Mouse (Mus musculus) bone marrow macrophage, adult 2 months (primary cell): ENCODE results near the gene Psma7. TPM values are rescaled to one million over a fixed set of nuclear protein-coding genes. Genes with fewer than 3 reads are reported as not detected.

Source experiments
- H3K27ac ChIP-seq: 2 replicates; pipeline ENCODE4 v1.5.1; 2012; ENCODE audit warnings: low read depth, low read length; ENCODE audit not compliant: insufficient read depth
- H3K4me1 ChIP-seq: 2 replicates; pipeline ENCODE4 v1.6.1; 2012; ENCODE audit warnings: low read length; ENCODE audit not compliant: control insufficient read depth, insufficient read depth
- H3K4me3 ChIP-seq: 2 replicates; pipeline ENCODE4 v1.5.1; 2012; ENCODE audit warnings: mild to moderate bottlenecking, low read length, moderate library complexity; ENCODE audit not compliant: insufficient read depth
- CTCF ChIP-seq: IDR thresholded peaks from 2 replicates; pipeline ENCODE4 v1.5.1; 2012; ENCODE audit warnings: low read depth, mild to moderate bottlenecking, low read length, moderate library complexity
- POLR2A ChIP-seq: IDR thresholded peaks from 2 replicates; pipeline ENCODE4 v1.6.1; 2012; ENCODE audit warnings: mild to moderate bottlenecking, low read depth, low read length, borderline replicate concordance
- polyA plus RNA-seq: library from polyadenylated mRNA; stranded (reverse); fragments of >200 nt; gene quantifications from 2 replicates; pipeline ENCODE4 v1.2.4, GENCODE M21; 2012; ENCODE audit not compliant: missing spikeins, insufficient read depth, insufficient read length

Gene Psma7
- polyA plus RNA-seq, 1 experiment = 150 TPM

DNA sequence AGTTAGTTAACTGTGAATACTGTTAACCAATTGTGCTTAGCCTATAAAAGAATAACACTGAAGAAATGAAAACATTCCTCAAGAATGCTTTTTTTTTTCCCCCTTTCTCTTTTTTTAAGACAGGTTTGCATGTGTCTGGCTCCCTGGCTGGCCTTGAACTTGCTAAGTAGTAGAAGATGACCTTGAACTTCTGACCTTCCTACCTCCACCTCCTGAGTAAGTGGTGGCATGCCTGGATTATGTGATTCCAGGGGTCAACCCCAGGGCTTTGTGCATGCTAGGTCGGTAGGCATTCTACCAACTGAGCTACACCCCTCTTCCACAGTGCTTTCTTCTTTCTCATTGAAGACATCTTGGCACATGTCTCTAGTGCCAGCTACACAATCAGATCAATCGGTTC is 29.4 kb upstream of the Psma7 start:
- Histone ChIP-seq H3K4me3 (no peak overlapping the region), H3K27ac (no peak overlapping the region), H3K4me1 (peaks cover 7% of the 10 kb centered on the region)
- TF ChIP-seq POLR2A = no peak
- no peak for TF ChIP-seq CTCF

DNA sequence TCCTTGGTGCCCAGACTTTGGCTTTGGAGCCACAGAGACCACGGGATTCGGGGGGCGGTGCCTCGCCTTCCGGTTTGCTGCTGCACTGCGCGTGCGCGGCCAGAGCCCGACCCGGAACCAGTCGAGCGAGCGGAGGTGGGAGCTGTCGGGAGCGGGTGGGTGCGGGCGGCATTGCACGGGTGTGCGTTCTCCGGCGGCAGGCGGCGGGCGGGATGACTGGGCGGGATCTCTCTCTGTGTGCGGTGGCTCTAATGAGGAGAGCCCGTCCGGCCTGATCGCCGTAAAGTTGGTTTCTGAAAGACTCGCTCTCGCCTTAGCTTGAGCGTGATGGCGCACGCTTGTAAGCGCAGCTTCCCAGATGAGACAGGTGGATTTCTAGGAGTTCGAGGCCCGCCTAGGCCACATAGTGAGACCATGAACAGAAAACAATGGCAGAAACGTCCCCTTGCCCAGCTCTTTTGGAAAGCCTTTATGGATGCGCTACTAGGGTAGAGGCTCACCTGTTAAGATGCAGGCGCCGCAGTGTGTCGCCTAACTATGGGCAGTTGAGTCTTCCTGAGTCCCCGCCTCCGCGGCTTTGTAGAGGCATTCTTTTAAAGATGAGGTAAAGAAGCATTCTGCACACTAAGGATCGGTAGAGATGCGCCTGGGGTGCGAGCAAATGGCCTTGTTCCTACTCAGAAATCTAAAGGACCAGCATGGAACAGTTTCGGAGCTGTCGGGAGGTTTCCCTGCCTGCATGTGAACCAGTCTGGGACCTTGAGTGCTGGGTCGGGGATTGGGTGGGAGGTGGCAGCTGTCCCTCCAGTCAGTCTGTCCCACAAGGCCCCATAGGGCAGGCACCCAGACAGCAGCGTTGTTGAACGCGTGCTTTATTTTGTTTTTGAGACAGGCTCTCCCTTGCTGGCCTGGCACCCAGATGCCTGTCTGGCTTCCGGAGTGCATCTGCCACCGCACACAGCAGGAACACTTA is 28.5 kb upstream of the Psma7 start, which contains the start of gene Mtg2:
TSS of gene Mtg2 (plus strand) at position 108 of the 973 bp plus-strand sequence.
- Histone ChIP-seq H3K4me3 (peak within 1 kb of the TSS; percentile 93), H3K4me1 (peaks cover 7% of the 10 kb centered on the region), H3K27ac (peak within 1 kb of the TSS; percentile 76)
- TF ChIP-seq CTCF (no peak), POLR2A (no peak; the same call in 1 of the 2 replicates)

DNA sequence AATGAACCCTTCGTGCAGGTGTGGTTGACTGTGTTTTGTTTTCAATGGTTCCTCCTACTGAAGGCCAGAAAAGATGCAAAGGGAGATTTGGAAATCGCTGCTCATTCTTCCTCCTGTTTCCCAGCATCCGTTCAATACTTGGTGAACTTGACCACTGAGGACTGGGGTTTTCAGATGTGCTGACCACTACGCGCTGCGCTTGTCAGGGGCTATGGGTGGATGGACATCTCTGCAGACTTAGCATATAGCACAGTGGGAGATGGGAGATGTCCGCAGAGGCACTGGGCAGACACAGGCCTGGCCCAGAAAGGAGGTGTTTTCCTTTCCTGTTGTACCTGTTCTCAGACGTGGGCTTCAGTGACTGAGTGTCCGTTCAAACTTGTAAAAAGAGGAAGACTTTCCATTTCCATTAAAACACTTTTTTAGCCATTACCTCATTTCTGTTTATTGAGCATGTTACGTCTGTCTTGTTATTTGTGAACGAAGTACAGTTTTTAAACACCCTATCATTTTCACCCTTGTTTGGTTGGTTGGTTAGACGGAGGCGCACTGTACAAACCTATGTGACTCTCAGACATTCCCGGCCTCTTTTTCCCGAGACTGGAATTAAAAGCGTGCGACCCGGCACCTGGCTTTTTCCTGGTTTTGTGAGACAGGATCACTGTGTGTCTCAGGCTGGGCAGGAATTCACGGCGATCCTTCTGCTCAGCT is 27.7 kb upstream of the Psma7 start:
- TF ChIP-seq CTCF (no peak), POLR2A (no peak)
- H3K27ac ChIP-seq = peak overlapping the region; percentile 76
- H3K4me3 ChIP-seq = peak overlapping the region; percentile 93
- peaks cover 7% of the 10 kb centered on the region for H3K4me1 ChIP-seq

DNA sequence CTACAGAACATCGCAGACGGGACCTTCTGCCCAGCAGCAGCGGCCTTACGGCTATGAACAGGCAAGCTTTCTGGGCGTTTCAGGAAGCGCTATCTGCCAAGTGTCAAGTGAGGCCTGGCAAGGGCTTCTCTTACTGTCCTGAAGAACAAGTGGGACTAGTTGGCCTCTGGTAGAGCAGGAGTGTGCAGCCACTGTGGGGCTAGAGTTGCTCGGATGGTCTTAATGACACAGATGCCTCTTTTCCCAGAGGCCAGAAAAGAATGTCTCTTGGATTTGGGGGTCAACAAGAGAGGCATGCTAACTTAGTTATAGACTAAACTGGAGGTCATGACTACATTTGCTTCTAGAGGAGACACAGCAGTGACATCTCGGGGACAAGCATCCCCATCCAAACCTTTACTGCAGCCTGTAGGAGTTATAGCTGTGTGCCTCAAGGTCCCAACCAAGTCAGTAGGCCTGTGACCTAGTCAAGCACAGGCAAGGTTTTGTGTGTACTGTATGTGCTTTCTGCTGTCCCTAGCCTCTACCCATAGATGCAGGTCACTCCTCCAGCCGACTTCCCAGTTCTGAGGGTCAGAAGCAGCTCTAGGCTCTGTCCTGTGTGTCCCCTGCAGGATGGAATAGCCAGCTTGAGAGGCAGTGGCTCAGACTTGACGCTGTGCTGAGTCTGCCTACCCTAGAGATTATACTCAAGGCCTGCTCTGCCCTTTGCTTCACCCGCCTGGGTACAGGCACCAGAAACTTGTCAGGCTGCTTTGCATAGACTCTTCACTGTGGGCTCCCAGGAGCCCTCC is 21.3 kb upstream of the Psma7 start:
- H3K4me1 ChIP-seq = no peaks in the 10 kb centered on the region
- H3K27ac ChIP-seq = no peak overlapping the region
- H3K4me3 ChIP-seq = no peak overlapping the region
- TF ChIP-seq CTCF (no peak), POLR2A (no peak)

DNA sequence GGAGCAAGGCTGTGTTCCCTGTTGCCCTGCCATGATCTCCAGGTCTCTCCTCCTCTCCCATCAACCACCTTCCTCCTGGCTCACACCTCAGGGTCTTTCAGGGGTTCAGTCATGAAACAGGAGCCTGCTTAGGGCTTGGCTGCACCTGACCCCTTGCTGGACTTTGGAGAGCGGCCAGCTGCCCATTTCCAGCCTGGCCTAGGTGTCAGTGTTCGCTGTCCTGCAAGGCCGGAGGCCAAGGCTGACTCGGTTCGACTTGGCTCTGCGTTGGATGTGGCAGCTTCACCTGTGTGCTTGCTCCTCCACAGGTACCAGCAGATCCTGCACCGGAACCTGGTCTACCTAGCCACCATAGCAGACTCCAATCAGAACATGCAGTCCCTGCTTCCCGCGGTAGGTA is 10.8 kb upstream of the Psma7 start:
- TF ChIP-seq POLR2A = no peak
- TF ChIP-seq CTCF = no peak
- H3K27ac ChIP-seq = no peak overlapping the region
- no peak overlapping the region for H3K4me3 ChIP-seq
- no peaks in the 10 kb centered on the region for H3K4me1 ChIP-seq

DNA sequence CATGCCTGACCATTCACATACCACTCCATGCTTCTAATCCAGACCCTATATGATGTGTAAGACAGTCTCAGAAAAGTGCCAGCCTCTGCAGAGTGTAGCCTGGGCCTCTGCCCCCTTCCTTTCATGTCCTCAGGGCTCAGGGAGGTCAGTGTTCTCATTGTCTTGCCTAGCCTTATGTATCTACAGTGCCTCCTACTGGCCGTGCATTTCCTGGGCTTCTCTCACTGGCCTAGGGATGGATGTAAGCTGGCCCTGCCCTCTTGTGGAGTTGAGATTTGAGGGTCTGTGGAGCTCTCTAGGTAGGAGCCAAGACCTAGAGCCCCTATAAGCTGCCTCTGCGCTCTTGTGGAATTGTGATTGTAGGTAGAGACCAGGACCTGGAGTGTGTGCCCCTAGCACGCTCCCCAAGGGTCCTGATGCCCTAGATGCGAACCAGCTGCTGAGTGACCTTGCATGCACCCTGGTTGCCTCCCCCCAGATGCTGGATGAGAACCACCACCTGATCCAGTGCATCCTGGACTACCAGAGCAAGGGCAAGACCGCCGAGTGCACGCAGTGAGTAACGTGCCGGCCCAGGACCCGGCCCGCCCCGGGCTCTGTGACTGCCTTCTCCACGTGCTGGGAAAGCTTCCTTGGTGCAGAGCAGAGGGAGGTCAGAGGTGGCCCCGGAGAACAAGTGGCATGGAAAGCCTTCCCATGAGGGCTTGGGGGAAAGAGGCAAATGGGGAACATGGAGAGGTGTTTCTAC is 9.9 kb upstream of the Psma7 start:
- Histone ChIP-seq H3K4me1 (no peaks in the 10 kb centered on the region), H3K4me3 (no peak overlapping the region), H3K27ac (no peak overlapping the region)
- no peak for TF ChIP-seq POLR2A
- TF ChIP-seq CTCF = peak; percentile 65

DNA sequence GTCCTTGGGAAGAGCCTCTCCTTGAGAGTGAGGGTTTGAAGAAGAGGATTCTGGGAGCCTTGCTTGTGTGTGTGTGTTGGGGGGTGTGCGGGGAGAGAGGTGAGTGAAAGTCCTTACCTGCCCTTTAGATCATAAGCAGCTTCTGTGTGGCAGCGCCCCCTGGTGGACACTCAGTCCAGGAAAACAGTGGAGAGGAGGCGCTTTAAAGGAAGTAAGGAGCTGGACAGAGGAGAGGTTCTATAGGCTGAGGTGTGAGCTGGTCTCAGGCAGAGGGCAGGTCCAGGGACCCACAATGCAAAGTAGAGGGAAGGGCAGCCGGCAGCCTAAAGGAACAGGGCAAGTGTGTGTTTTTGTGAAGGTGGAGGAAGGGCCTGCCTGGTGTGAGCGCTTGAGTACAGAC is 8.8 kb upstream of the Psma7 start:
- H3K27ac ChIP-seq = no peak overlapping the region
- no peak overlapping the region for H3K4me3 ChIP-seq
- TF ChIP-seq CTCF = peak; percentile 79
- no peak for TF ChIP-seq POLR2A
- H3K4me1 ChIP-seq = no peaks in the 10 kb centered on the region

DNA sequence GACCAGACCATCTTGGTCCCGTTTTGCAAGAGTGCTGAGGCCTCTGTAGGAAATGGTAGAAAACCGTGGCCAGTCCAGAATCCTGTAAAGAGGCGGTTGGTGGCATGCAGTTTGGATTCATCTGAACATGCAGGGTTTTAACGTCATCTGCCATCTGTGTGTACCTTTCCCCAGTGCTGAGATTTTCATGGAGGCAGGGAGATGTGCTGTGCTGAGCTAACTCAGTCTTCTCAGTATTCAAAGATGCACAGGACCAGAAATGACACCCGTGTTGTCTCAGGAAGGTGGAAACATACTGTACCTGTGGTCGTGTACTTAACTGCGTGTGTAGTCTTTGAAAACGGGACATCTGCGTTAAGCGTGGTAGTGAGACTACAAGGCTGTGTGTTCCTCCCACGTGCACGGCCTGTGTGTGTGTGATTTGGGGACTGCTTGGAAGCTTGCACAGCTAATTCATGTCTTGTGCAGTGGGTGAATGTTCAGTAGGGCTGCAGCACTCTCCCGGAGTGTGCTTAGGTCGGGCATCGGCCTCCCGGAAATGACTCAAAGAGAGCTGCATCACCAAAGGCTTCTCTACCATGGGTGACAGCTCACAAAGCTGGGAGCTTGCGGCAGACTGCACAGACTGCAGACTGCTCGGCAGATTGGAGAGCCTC is 5.9 kb upstream of the Psma7 start:
- no peak overlapping the region for H3K4me3 ChIP-seq
- TF ChIP-seq CTCF (no peak), POLR2A (no peak)
- H3K4me1 ChIP-seq = peaks cover 13% of the 10 kb centered on the region
- H3K27ac ChIP-seq = no peak overlapping the region

DNA sequence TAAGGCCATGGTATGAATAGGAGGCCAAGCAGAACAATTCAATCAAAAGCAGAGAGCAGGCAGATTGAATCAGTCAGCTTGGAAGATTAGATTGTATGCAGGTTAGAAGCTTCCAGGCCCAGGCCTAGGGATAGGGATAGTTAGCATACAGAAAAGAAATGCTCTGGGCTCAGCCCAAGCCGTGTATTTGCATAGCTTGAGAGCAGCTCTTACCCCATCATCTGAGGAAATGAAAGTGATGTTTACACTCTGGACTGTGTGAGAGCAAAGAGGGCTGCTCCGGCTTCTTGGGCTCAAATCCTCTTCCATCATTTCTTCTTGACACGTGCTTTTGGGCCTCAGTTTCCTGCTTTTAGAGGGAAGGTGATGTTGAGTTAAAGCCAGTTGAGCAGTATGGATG is 5.3 kb upstream of the Psma7 start:
- Histone ChIP-seq H3K27ac (no peak overlapping the region), H3K4me1 (peaks cover 13% of the 10 kb centered on the region), H3K4me3 (no peak overlapping the region)
- no peak for TF ChIP-seq CTCF
- no peak for TF ChIP-seq POLR2A
